Mouse (Mus musculus): Measurements from ENCODE around the gene Dvl1.

GRCm38 (mm10) chr4:155903246-155903645 lies 56.0 kb downstream of the Dvl1 start:
- TF ChIP-seq CHD2 (IDR thresholded peaks at IDR 0.05; ENCODE audit: low read depth, low read length) (no peak), HCFC1 (IDR thresholded peaks at IDR 0.05; ENCODE audit: borderline replicate concordance, insufficient read depth, low read length) (no peak), ZNF384 (IDR thresholded peaks at IDR 0.05; ENCODE audit: low read depth, low read length) (no peak), MAFK (IDR thresholded peaks at IDR 0.05; ENCODE audit: insufficient read depth, low read depth, low read length) (no peak)

All from ES-E14 (cell line).